Mouse (Mus musculus): ENCODE measurements around the gene Cables2.

DNA sequence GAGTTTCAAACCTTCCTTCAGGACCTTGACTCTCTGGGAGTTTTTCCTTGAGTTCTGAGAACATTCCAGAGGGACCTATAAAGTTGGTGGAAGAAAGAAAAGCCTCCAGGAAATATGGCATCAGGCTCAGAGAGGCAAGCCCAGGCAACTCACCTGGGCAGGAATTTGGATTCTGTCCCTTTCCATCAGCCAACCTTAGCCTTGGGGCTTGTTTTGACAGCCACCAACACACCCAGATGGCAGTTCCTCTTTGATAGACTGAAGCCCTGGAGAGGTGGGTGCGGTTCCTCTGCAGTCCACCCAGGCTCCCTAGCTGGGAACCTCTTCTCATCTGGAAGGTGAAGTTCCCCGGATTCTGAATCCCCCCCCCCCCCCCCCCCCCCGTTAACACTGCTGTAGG is 36.8 kb downstream of the Cables2 start:
- TF ChIP-seq TAL1 (IDR thresholded peaks at IDR 0.05; ENCODE audit: low read length) (no peak), GATA1 (IDR thresholded peaks at IDR 0.05; ENCODE audit: low read length) (no peak)
